ENCODE assay signal across 15 mouse cellular contexts in the genomic region with DNA sequence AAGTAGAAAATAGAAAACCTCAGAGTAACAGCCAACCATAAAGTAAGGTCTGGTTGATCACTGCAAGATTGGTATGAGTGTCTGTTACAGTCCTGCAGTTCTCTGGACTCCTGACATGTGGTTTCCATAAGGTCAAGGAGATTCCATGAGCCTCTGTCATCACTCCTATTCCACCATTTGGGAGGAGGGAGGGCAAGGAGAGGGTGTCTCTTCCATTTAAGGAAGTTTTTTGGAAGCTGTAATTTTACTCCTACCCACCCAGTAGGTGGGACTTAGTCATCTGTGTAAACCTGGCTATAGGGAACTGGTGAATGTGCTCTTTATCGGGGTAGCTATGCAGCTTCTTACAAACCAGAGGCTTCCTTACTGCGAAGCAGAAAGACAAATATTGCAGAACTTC.
DNase-seq lines count a peak whose midpoint lies in the region; ATAC-seq and TF ChIP-seq lines count a peak whose summit lies in the region.
"Had no signal": no experiment of that assay in that cellular context is flagged by ENCODE, and none has a peak within 500 bp of the region (broad histone marks: within the 10 kb centered on the region; RNA-seq: fewer than 3 reads in every experiment).

No protein-coding gene starts in this region.

- no peak for TF ChIP-seq EP300 in heart, postnatal 0 days (IDR thresholded peaks at IDR 0.05; ENCODE audit: low read depth)

- intact Hi-C loops in heart, postnatal 36 days (cut with DNase I): no loop called here

- ATAC-seq in heart, postnatal 0 days (ENCODE audit: insufficient read depth, low read depth): peak; percentile 41; the same call in 1 of the 2 replicates
- no peak for ATAC-seq in forebrain, postnatal 0 days
- ATAC-seq: midbrain, embryonic 16.5 days had no signal

- WGBS in heart, postnatal 0 days: 56% methylated on average over 2 of the region's 2 CpGs
- 63% methylated on average over 2 of the region's 2 CpGs for WGBS in embryonic facial prominence, embryonic 10.5 days
- 86% methylated on average over 2 of the region's 2 CpGs for WGBS in forebrain, postnatal 0 days

- H3K4me2 ChIP-seq in heart, postnatal 0 days (ENCODE audit: low read depth, low read length): no peak overlapping the region
- H3K4me2 ChIP-seq in myocyte (ENCODE audit: low read depth): peak overlapping the region; percentile 76
- H3K4me2 ChIP-seq in forebrain, postnatal 0 days (ENCODE audit: low read depth): no peak overlapping the region
- H3K4me2 ChIP-seq: hindbrain, embryonic 13.5 days had no signal

- no peak overlapping the region for H3K4me3 ChIP-seq in heart, postnatal 0 days (ENCODE audit: low read depth, low read length)
- H3K4me3 ChIP-seq in embryonic facial prominence, embryonic 10.5 days: peak overlapping the region; percentile 27; the same call in 1 of the 2 replicates
- H3K4me3 ChIP-seq in myocyte: no peak overlapping the region
- no peak overlapping the region for H3K4me3 ChIP-seq in forebrain, postnatal 0 days (ENCODE audit: low read depth, low read length)
- H3K4me3 ChIP-seq: erythroblast, embryonic 14.5 days; hindbrain, embryonic 13.5 days had no signal

- no peak for TF ChIP-seq CTCF in heart, postnatal 0 days (IDR thresholded peaks at IDR 0.05; ENCODE audit: low read depth)
- TF ChIP-seq CTCF in forebrain, postnatal 0 days (IDR thresholded peaks at IDR 0.05; ENCODE audit: low read depth): no peak

- no peaks in the 10 kb centered on the region for H3K9me3 ChIP-seq in heart, postnatal 0 days (replicated peaks; ENCODE audit: control insufficient read depth, low read length)
- H3K9me3 ChIP-seq in embryonic facial prominence, embryonic 10.5 days: no peaks in the 10 kb centered on the region
- H3K9me3 ChIP-seq in forebrain, postnatal 0 days (ENCODE audit: low read length): no peaks in the 10 kb centered on the region
- H3K9me3 ChIP-seq: hindbrain, embryonic 13.5 days had no signal

- peak; percentile 41 for DNase-seq in heart, postnatal 0 days (ENCODE audit: low spot score)
- DNase-seq in heart, postnatal 36 days: no peak
- DNase-seq in Muller cell, postnatal 12 days (ENCODE audit: inconsistent ontology term): peak; percentile 32
- peak; percentile 50 for DNase-seq in embryonic facial prominence, embryonic 10.5 days (ENCODE audit: low spot score)
- DNase-seq in layer of hippocampus, adult 9-10 months (ENCODE audit: low spot score): no peak
- no peak for DNase-seq in forebrain, postnatal 0 days
- DNase-seq: adrenal gland, postnatal 14 days; cerebellum, postnatal 36 days; kidney, adult 9 months; thymus, postnatal 25 days had no signal

- no peak overlapping the region for H3ac ChIP-seq in myocyte (ENCODE audit: control insufficient read depth, insufficient read length)

- no peaks in the 10 kb centered on the region for H3K36me3 ChIP-seq in heart, postnatal 0 days (replicated peaks; ENCODE audit: control insufficient read depth, insufficient read depth, low read length)
- no peaks in the 10 kb centered on the region for H3K36me3 ChIP-seq in embryonic facial prominence, embryonic 10.5 days (replicated peaks)
- no peaks in the 10 kb centered on the region for H3K36me3 ChIP-seq in myocyte (ENCODE audit: control insufficient read depth, insufficient read depth)
- no peaks in the 10 kb centered on the region for H3K36me3 ChIP-seq in forebrain, postnatal 0 days (ENCODE audit: insufficient read depth)
- H3K36me3 ChIP-seq: hindbrain, embryonic 13.5 days had no signal

- TF ChIP-seq POLR2A in myocyte (IDR thresholded peaks at IDR 0.05; ENCODE audit: insufficient read length, low read depth): no peak

- H3K79me2 ChIP-seq in myocyte (ENCODE audit: control insufficient read depth, insufficient read depth): no peaks in the 10 kb centered on the region

- H3K27me3 ChIP-seq in heart, postnatal 0 days (ENCODE audit: control insufficient read depth, insufficient read depth, low read length): no peaks in the 10 kb centered on the region
- H3K27me3 ChIP-seq in embryonic facial prominence, embryonic 10.5 days (replicated peaks; ENCODE audit: low read depth, poor library complexity, severe bottlenecking): no peaks in the 10 kb centered on the region
- H3K27me3 ChIP-seq in myocyte (ENCODE audit: control insufficient read depth, insufficient read depth, insufficient read length): no peaks in the 10 kb centered on the region
- H3K27me3 ChIP-seq in forebrain, postnatal 0 days (ENCODE audit: insufficient read depth, low read length): no peaks in the 10 kb centered on the region
- H3K27me3 ChIP-seq: hindbrain, embryonic 13.5 days had no signal

- H3K9ac ChIP-seq in heart, postnatal 0 days (replicated peaks; ENCODE audit: low read depth, low read length): no peak overlapping the region
- H3K9ac ChIP-seq in forebrain, postnatal 0 days: no peak overlapping the region
- H3K9ac ChIP-seq: hindbrain, embryonic 13.5 days; liver, embryonic 14.5 days had no signal

- H3K27ac ChIP-seq in heart, postnatal 0 days (ENCODE audit: low read depth): no peak overlapping the region
- peak overlapping the region; percentile 68; the same call in 1 of the 2 replicates for H3K27ac ChIP-seq in embryonic facial prominence, embryonic 10.5 days (replicated peaks)
- H3K27ac ChIP-seq in forebrain, postnatal 0 days (ENCODE audit: low read depth, low read length): no peak overlapping the region
- H3K27ac ChIP-seq: hindbrain, embryonic 13.5 days; liver, embryonic 14.5 days had no signal

- peaks cover 39% of the 10 kb centered on the region for H3K4me1 ChIP-seq in heart, postnatal 0 days (ENCODE audit: control insufficient read depth, insufficient read depth)
- peaks cover 19% of the 10 kb centered on the region for H3K4me1 ChIP-seq in embryonic facial prominence, embryonic 10.5 days
- peaks cover 5% of the 10 kb centered on the region; the same call in 1 of the 2 replicates for H3K4me1 ChIP-seq in forebrain, postnatal 0 days (ENCODE audit: insufficient read depth)

TF ChIP-seq in myocyte, 11 proteins besides CTCF, POLR2A, EP300 and RAD21:
- TF ChIP-seq MYOG (IDR thresholded peaks at IDR 0.05; ENCODE audit: control insufficient read depth in 1 of 3, insufficient read depth in 1 of 3, insufficient read length in 2 of 3, low read depth in 2 of 3) (no peak), MAX (IDR thresholded peaks at IDR 0.05; ENCODE audit: low read depth) (no peak), E2F4 (IDR thresholded peaks at IDR 0.05; ENCODE audit: insufficient read depth) (no peak), SRF (IDR thresholded peaks at IDR 0.05; ENCODE audit: control insufficient read depth, insufficient read length, low read depth) (peak; percentile 91), TCF12 (IDR thresholded peaks at IDR 0.05; ENCODE audit: insufficient read depth, poor library complexity, severe bottlenecking) (no peak), MYOD1 (IDR thresholded peaks at IDR 0.05; ENCODE audit: control insufficient read depth in 1 of 3, insufficient read length in 2 of 3, low read depth in 2 of 3) (peak in 2 of 3 experiments; percentile 1 to 2), REST (IDR thresholded peaks at IDR 0.05; ENCODE audit: insufficient read depth, insufficient read length) (no peak)

Comparison
In these comparisons a context has a peak if more than half of its experiments do, and no peak if none do; other contexts are left out.
1. DNase-seq: peak in heart, postnatal 0 days (single experiment), Muller cell, postnatal 12 days (single experiment) and embryonic facial prominence, embryonic 10.5 days (single experiment); none in heart, postnatal 36 days (0 of 2), layer of hippocampus, adult 9-10 months (single experiment) and forebrain, postnatal 0 days (single experiment).